Mouse (Mus musculus) bone marrow, adult 2 months (tissue): ENCODE measurements at regions not wholly inside any gene's neighbourhood (a gene's known extent, or its start where the extent isn't known, plus 50 kb on each side); places are given as distances from the start of the nearest gene placed in this dataset.

Experiments
- CTCF ChIP-seq: fragments of 200-500 bp; IDR thresholded peaks from 2 replicates; pipeline ENCODE4 v1.5.1; 2011; ENCODE audit warnings: low read length, control low read depth; ENCODE audit not compliant: control insufficient read depth, insufficient read depth
- POLR2A ChIP-seq: fragments of 200-500 bp; IDR thresholded peaks from 2 replicates; pipeline ENCODE4 v1.6.1; 2011; ENCODE audit warnings: low read depth, mild to moderate bottlenecking, control low read depth, low read length, borderline replicate concordance; ENCODE audit not compliant: control insufficient read depth

GRCm38 (mm10) chr14:64552951-64553350 lies 448.9 kb downstream of the Prss52 start:
- TF ChIP-seq POLR2A (no peak), CTCF (no peak)
